Mouse (Mus musculus) limb, embryonic 11.5 days (tissue): ENCODE measurements around the gene Rtca. TPM values are rescaled to one million over a fixed set of nuclear protein-coding genes. Genes with fewer than 3 reads are reported as not detected.

ENCODE experiments used
- ATAC-seq: fragments of 200-750 bp; cut with Nextera tagmentation; 2 replicates; pipeline ENCODE4 v1.8.0; 2017; ENCODE audit warnings: low read depth; ENCODE audit not compliant: insufficient number of reproducible peaks, low FRiP score, low TSS enrichment
- DNase-seq: peaks from one replicate; pipeline ENCODE4 v3.0.0-alpha.2; 2015; ENCODE audit warnings: low spot score
- H3K27ac ChIP-seq: fragments of 300-500 bp; sonication (generic); replicated peaks from 2 replicates; pipeline ENCODE4 v1.5.1; 2014; ENCODE audit warnings: low read depth, mild to moderate bottlenecking, low read length
- H3K27me3 ChIP-seq: fragments of 300-500 bp; sonication (generic); 2 replicates; pipeline ENCODE4 v1.6.1; 2014; ENCODE audit warnings: mild to moderate bottlenecking, low read length, mixed read lengths; ENCODE audit not compliant: control insufficient read depth, insufficient read depth
- H3K36me3 ChIP-seq: fragments of 300-500 bp; sonication (generic); 2 replicates; pipeline ENCODE4 v1.6.1; 2014; ENCODE audit warnings: mild to moderate bottlenecking, low read length, moderate library complexity, mixed read lengths; ENCODE audit not compliant: control insufficient read depth, insufficient read depth
- H3K4me1 ChIP-seq: fragments of 300-500 bp; sonication (generic); 2 replicates; pipeline ENCODE4 v1.6.1; 2014; ENCODE audit warnings: low read length, mixed read lengths; ENCODE audit not compliant: control insufficient read depth, insufficient read depth
- H3K4me2 ChIP-seq: fragments of 300-500 bp; sonication (generic); 2 replicates; pipeline ENCODE4 v1.6.1; 2014; ENCODE audit warnings: low read depth, mild to moderate bottlenecking, moderate library complexity; ENCODE audit not compliant: severe bottlenecking
- H3K4me3 ChIP-seq: fragments of 300-500 bp; sonication (generic); 2 replicates; pipeline ENCODE4 v1.5.1; 2014; ENCODE audit warnings: low read depth, low read length
- H3K9ac ChIP-seq: fragments of 300-500 bp; sonication (generic); 2 replicates; pipeline ENCODE4 v1.6.1; 2014; ENCODE audit warnings: mild to moderate bottlenecking, low read length
- H3K9me3 ChIP-seq: fragments of 300-500 bp; sonication (generic); 2 replicates; pipeline ENCODE4 v1.6.1; 2016; ENCODE audit warnings: low read length; ENCODE audit not compliant: control insufficient read depth
- WGBS: fragments of 180-500 bp; shearing (Covaris S2); extraction: QIAGEN DNeasy Blood & Tissue Kit; methylation state at CpG from one replicate; pipeline ENCODE4 v1.1.7; 2014; 5-methylcytosine and 5-hydroxymethylcytosine counted together
- polyA plus RNA-seq: library from polyadenylated mRNA; unstranded; fragments of >200 nt; fragmentation: Nextera tagmentation; extraction: Ambion mirVana; gene quantifications from 2 replicates; pipeline ENCODE4 v1.2.1, GENCODE M21; 2014

Rtca gene
- polyA plus RNA-seq, 1 experiment from 2014 or later = 104 TPM

GRCm38 (mm10) chr3:116483271-116483670 is 24.7 kb downstream of the Rtca start:
- H3K9me3 ChIP-seq = no peaks in the 10 kb centered on the region
- no peak overlapping the region for H3K4me2 ChIP-seq
- no peak overlapping the region for H3K9ac ChIP-seq
- H3K4me3 ChIP-seq = no peak overlapping the region
- 84% methylated on average over 4 of the region's 4 CpGs for WGBS
- no peaks in the 10 kb centered on the region for H3K4me1 ChIP-seq
- H3K36me3 ChIP-seq = peaks cover 4% of the 10 kb centered on the region; the same call in 1 of the 2 replicates
- no peak for ATAC-seq
- DNase-seq = no peak
- H3K27me3 ChIP-seq = no peaks in the 10 kb centered on the region
- H3K27ac ChIP-seq = no peak overlapping the region

DNA sequence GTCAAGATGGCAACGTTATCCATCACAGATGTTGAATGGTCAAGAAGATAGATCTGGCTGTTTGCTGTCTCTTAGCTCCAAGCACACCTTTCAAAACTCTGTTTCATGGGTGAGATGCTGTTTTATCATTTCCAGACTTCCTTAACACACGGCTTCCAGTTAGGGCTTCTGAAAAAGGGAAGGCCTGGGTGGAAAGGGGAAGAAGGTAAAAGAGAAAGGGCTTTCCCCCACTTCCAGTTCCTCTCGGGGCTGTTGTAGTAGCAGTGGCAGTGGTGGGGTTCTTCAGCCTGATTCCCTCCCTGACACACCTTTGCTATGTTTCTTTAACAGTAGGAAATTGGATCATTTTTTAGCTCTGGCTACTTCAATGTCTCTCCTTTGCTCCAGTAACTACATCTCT is 25.3 kb downstream of the Rtca start:
- H3K27ac ChIP-seq = no peak overlapping the region
- ATAC-seq (no peak), DNase-seq (no peak)
- no peak overlapping the region for H3K4me2 ChIP-seq
- H3K9ac ChIP-seq = no peak overlapping the region
- 81% methylated on average over 3 of the region's 3 CpGs for WGBS
- no peaks in the 10 kb centered on the region for H3K27me3 ChIP-seq
- no peak overlapping the region for H3K4me3 ChIP-seq
- H3K4me1 ChIP-seq = no peaks in the 10 kb centered on the region
- no peaks in the 10 kb centered on the region; the same call in 1 of the 2 replicates for H3K36me3 ChIP-seq
- H3K9me3 ChIP-seq = no peaks in the 10 kb centered on the region

DNA sequence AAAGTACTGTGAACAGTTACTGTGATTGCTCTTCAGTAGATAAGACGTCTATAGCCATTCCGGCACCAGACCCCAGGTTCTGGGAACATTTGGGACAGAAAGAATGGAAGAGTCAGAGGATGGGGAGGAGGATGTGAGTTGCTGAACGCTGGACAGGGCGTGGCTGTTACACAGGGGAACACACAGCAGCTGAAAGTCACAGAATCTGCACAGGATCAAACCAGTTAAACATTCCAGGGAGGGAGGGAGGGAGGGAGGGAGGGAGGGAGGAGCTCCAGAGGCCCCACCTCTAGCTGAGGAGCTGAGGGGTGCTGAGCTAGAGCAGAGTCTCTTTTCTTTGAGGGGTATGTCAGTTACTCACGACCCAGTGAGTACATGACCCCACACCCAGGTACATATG is 27.1 kb downstream of the Rtca start:
- Histone ChIP-seq H3K9me3 (no peaks in the 10 kb centered on the region), H3K27me3 (no peaks in the 10 kb centered on the region), H3K4me2 (no peak overlapping the region), H3K27ac (no peak overlapping the region), H3K9ac (no peak overlapping the region), H3K4me3 (no peak overlapping the region), H3K36me3 (no peaks in the 10 kb centered on the region), H3K4me1 (no peaks in the 10 kb centered on the region)
- no peak for ATAC-seq
- no peak for DNase-seq
- WGBS = 50% methylated on average over 5 of the region's 5 CpGs

DNA sequence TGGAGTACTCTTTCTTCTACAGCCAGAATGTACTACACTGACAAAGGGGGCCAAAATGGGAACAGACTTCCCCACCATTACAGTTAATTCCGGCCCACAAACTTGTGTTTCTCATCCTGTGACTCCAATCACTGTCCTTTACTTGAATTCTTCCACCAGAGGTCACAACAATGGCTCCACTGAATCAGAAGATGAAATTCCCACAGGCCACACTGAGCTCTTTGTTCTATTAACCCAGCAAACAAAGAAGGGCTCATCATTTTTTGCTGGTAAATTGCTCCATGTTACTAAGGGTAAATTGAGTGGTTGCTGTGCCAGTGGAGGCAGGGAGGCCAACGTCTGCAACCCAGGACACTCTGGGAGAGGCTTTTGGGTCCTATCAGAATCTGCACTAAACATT is 27.9 kb downstream of the Rtca start:
- 87% methylated on average over 2 of the region's 2 CpGs for WGBS
- H3K27me3 ChIP-seq = no peaks in the 10 kb centered on the region
- no peaks in the 10 kb centered on the region for H3K4me1 ChIP-seq
- H3K36me3 ChIP-seq = no peaks in the 10 kb centered on the region
- ATAC-seq (no peak), DNase-seq (no peak)
- no peak overlapping the region for H3K4me2 ChIP-seq
- H3K27ac ChIP-seq = no peak overlapping the region
- H3K9ac ChIP-seq = no peak overlapping the region
- no peak overlapping the region for H3K4me3 ChIP-seq
- no peaks in the 10 kb centered on the region for H3K9me3 ChIP-seq

DNA sequence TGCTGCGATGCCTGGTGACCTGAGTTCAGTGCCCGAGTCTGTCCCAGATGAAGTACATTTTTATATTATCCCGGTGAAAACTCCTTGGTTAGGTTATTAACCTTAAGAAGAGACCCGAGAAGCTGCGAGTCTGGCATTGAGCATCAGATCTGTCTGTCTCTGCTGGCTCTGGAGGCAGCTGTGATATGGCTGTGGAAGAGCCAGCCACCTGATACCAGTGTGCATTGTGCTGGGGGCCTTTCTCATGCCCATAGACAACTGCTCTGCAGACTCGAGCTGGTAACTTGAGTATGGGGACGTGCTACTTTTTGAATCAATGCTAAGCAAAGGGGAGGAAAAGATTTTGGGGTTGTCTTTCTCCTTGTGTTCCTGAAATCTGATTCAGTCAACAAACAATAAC is 30.7 kb downstream of the Rtca start:
- no peak overlapping the region for H3K4me2 ChIP-seq
- DNase-seq = no peak
- no peak overlapping the region for H3K4me3 ChIP-seq
- no peak overlapping the region for H3K27ac ChIP-seq
- no peaks in the 10 kb centered on the region for H3K27me3 ChIP-seq
- WGBS = 85% methylated on average over 7 of the region's 7 CpGs
- H3K4me1 ChIP-seq = no peaks in the 10 kb centered on the region
- H3K9ac ChIP-seq = no peak overlapping the region
- H3K36me3 ChIP-seq = no peaks in the 10 kb centered on the region
- no peaks in the 10 kb centered on the region for H3K9me3 ChIP-seq
- ATAC-seq = no peak

GRCm38 (mm10) chr3:116476686-116477298 is 31.2 kb downstream of the Rtca start:
- Histone ChIP-seq H3K9ac (no peak overlapping the region), H3K4me3 (no peak overlapping the region), H3K27ac (no peak overlapping the region), H3K4me1 (no peaks in the 10 kb centered on the region), H3K36me3 (no peaks in the 10 kb centered on the region), H3K27me3 (no peaks in the 10 kb centered on the region), H3K9me3 (no peaks in the 10 kb centered on the region), H3K4me2 (no peak overlapping the region)
- DNase-seq (no peak), ATAC-seq (no peak)
- WGBS = 69% methylated on average over 5 of the region's 5 CpGs

DNA sequence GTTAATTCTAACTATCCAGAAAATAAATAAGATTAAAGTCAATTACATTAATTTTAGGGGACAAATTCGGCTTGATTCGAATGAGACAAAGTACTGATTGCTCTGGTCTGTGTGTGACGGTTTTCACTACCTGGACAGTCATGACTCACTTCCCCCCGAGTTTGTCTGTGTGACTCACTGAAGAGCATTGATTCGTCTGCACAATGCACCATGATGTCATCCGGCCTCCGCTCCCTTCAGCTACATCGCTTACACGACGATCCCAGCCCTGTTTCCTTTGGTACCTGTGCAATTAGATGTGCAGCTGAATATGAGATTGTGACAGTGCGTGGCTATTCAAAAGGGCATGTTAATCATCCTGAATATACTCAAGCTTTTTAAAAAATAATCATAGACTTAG is 33.4 kb downstream of the Rtca start:
- no peak overlapping the region for H3K4me2 ChIP-seq
- H3K9ac ChIP-seq = no peak overlapping the region
- H3K4me1 ChIP-seq = no peaks in the 10 kb centered on the region
- H3K9me3 ChIP-seq = no peaks in the 10 kb centered on the region
- ATAC-seq (no peak), DNase-seq (no peak)
- no peaks in the 10 kb centered on the region for H3K27me3 ChIP-seq
- H3K27ac ChIP-seq = no peak overlapping the region
- H3K36me3 ChIP-seq = no peaks in the 10 kb centered on the region
- 89% methylated on average over 11 of the region's 11 CpGs for WGBS
- no peak overlapping the region for H3K4me3 ChIP-seq

- H3K27me3 ChIP-seq = no peaks in the 10 kb centered on the region
- 94% methylated on average over 12 of the region's 12 CpGs for WGBS
- no peak overlapping the region for H3K4me2 ChIP-seq
- no peak for DNase-seq
- H3K4me1 ChIP-seq = no peaks in the 10 kb centered on the region
- no peak overlapping the region for H3K27ac ChIP-seq
- H3K4me3 ChIP-seq = no peak overlapping the region
- H3K9me3 ChIP-seq = no peaks in the 10 kb centered on the region
- ATAC-seq = no peak
- no peak overlapping the region for H3K9ac ChIP-seq
- no peaks in the 10 kb centered on the region for H3K36me3 ChIP-seq
These were observed 42.3 kb downstream of the Rtca start for GRCm38 (mm10) chr3:116465709-116466108.

GRCm38 (mm10) chr3:116464318-116464717 is 43.7 kb downstream of the Rtca start:
- H3K36me3 ChIP-seq = no peaks in the 10 kb centered on the region
- WGBS = 52% methylated on average over 2 of the region's 2 CpGs
- DNase-seq (no peak), ATAC-seq (no peak)
- no peaks in the 10 kb centered on the region for H3K9me3 ChIP-seq
- no peaks in the 10 kb centered on the region for H3K27me3 ChIP-seq
- H3K4me2 ChIP-seq = no peak overlapping the region
- no peak overlapping the region for H3K9ac ChIP-seq
- no peaks in the 10 kb centered on the region for H3K4me1 ChIP-seq
- H3K27ac ChIP-seq = no peak overlapping the region
- H3K4me3 ChIP-seq = no peak overlapping the region
